Mouse (Mus musculus): ENCODE data around the gene Ramp1. TPM values are rescaled to one million over a fixed set of nuclear protein-coding genes. Genes with fewer than 3 reads are reported as not detected.

Ramp1 gene
- total and polyA plus RNA-seq, 2 experiments from 2014 or later, result 22.4 to 29.4 TPM

DNA sequence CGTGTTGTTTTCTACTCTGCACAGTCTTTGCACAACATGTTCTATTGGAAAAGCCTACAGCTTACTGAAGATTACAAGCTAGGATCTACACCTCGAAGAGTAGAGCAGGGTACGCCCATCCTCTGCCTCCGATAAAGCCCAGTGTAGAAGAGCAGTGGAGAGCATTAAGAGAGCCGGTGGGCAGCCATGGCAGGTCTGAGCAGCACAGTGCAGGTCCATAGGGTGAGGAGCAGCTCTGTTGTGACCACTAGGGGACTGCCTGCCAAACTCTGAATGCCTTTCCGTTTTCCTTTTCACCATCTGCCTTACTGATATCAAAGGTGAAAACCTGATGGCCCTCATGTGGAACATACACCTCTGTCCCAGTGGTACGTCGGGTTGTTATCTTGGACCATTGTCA is 72.3 kb downstream of the Ramp1 start:
- H3K9me3 ChIP-seq (ENCODE audit: low read length), result no peaks in the 10 kb centered on the region
- peak; percentile 46 for TF ChIP-seq CTCF (IDR thresholded peaks at IDR 0.05)
- no peaks in the 10 kb centered on the region for H3K27me3 ChIP-seq (ENCODE audit: insufficient read depth, low read length)
- DNase-seq (ENCODE audit: low spot score) (no peak), ATAC-seq (ENCODE audit: low FRiP score) (no peak)
- WGBS, result 67% methylated on average over 8 of the region's 8 CpGs
- peaks cover 14% of the 10 kb centered on the region for H3K4me1 ChIP-seq (ENCODE audit: insufficient read depth, low read length)
- peak overlapping the region; percentile 83; the same call in 1 of the 2 replicates for H3K4me2 ChIP-seq (ENCODE audit: low read depth, low read length, poor library complexity, severe bottlenecking)
- H3K4me3 ChIP-seq (ENCODE audit: low read depth, low read length), result no peak overlapping the region
- no peak overlapping the region for H3K27ac ChIP-seq (ENCODE audit: low read depth, low read length)
- peaks cover 2% of the 10 kb centered on the region; the same call in 1 of the 2 replicates for H3K36me3 ChIP-seq (ENCODE audit: insufficient read depth, low read length)
- no peak overlapping the region; the same call in 1 of the 2 replicates for H3K9ac ChIP-seq (replicated peaks; ENCODE audit: low read length, poor library complexity, severe bottlenecking)

DNA sequence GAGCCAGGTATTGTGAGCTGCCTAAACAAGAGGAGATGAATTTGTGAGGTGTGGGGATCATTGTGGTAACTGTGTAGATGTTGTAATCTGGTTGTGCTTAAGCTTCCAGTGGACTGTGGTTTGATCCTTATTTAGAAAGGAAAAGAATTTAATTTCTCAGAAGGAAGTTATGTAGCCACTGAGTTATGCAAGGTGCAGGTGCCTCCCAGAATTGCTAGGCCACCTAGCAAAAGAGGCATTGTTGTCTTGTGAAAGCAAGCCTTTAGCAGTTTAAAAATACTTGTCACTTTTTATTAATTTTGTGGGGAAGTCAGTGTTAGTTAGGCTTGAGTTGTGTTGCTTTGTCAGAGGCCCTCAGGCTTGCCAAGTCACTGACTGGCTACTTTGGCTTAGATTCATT is 78.3 kb downstream of the Ramp1 start:
- no peak for TF ChIP-seq CTCF (IDR thresholded peaks at IDR 0.05)
- ATAC-seq (ENCODE audit: low FRiP score), result no peak
- H3K9me3 ChIP-seq (ENCODE audit: low read length), result no peaks in the 10 kb centered on the region

DNA sequence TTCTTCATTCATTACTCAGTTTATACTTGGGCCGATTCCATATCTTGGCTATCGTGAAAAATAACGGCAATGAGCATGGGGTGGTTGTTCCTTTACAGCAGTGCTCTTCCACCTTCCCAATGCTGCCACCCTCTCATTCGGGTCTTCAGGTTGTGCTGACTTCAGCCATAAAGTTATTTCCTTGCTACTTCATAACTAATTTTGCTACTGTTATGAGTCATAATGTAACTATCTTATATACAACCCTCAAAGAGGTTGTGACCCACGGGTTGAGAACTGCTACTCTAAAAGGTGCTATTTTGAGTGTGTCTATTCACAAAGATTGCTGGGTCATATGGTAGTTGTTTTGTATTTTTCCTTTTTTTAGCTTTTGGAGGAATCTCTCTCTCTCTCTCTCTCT is 80.2 kb downstream of the Ramp1 start:
- H3K27me3 ChIP-seq (ENCODE audit: insufficient read depth, low read length), result no peaks in the 10 kb centered on the region
- no peak overlapping the region for H3K27ac ChIP-seq (ENCODE audit: low read depth, low read length)
- H3K4me3 ChIP-seq (ENCODE audit: low read depth, low read length), result no peak overlapping the region
- no peaks in the 10 kb centered on the region for H3K9me3 ChIP-seq (ENCODE audit: low read length)
- TF ChIP-seq CTCF (IDR thresholded peaks at IDR 0.05), result no peak
- H3K4me1 ChIP-seq (ENCODE audit: insufficient read depth, low read length), result no peaks in the 10 kb centered on the region
- H3K36me3 ChIP-seq (ENCODE audit: insufficient read depth, low read length), result peaks cover 3% of the 10 kb centered on the region; the same call in 1 of the 2 replicates
- no peak overlapping the region for H3K4me2 ChIP-seq (ENCODE audit: low read depth, low read length, poor library complexity, severe bottlenecking)
- DNase-seq (ENCODE audit: low spot score) (no peak), ATAC-seq (ENCODE audit: low FRiP score) (no peak)
- H3K9ac ChIP-seq (replicated peaks; ENCODE audit: low read length, poor library complexity, severe bottlenecking), result no peak overlapping the region
- 94% methylated on average over 5 of the region's 5 CpGs for WGBS

More for the DNA sequence above, 78.3 kb downstream of the Ramp1 start:
- no peak for DNase-seq (ENCODE audit: low spot score)
- Histone ChIP-seq H3K4me2 (ENCODE audit: low read depth, low read length, poor library complexity, severe bottlenecking) (no peak overlapping the region), H3K4me3 (ENCODE audit: low read depth, low read length) (no peak overlapping the region), H3K27ac (ENCODE audit: low read depth, low read length) (no peak overlapping the region), H3K27me3 (ENCODE audit: insufficient read depth, low read length) (no peaks in the 10 kb centered on the region), H3K36me3 (ENCODE audit: insufficient read depth, low read length) (peaks cover 6% of the 10 kb centered on the region; the same call in 1 of the 2 replicates), H3K4me1 (ENCODE audit: insufficient read depth, low read length) (no peaks in the 10 kb centered on the region), H3K9ac (replicated peaks; ENCODE audit: low read length, poor library complexity, severe bottlenecking) (no peak overlapping the region)

DNA sequence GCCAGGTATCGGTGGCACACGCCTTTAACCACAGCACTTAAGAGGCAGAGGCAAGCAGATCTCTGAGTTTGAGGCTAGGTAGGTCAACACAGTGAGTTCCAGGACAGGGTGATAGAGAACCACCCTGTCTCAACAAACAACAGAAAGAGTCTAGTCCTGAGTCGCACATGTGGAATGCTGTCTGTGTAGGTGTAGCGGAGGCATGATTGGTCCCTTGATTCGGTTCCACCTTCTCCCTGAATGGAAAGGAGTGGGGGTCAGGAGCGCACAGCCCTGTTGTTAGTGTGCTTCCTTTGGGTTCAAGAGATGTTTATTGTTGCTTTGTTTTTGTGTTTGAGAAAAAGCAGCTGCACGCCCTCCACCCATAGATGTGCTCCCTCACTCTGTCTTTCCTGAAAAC is 82.9 kb downstream of the Ramp1 start:
- H3K4me3 ChIP-seq (ENCODE audit: low read depth, low read length), result no peak overlapping the region
- peaks cover 21% of the 10 kb centered on the region; the same call in 1 of the 2 replicates for H3K36me3 ChIP-seq (ENCODE audit: insufficient read depth, low read length)
- ATAC-seq (ENCODE audit: low FRiP score) (no peak), DNase-seq (ENCODE audit: low spot score) (no peak)
- H3K4me2 ChIP-seq (ENCODE audit: low read depth, low read length, poor library complexity, severe bottlenecking), result no peak overlapping the region
- no peaks in the 10 kb centered on the region for H3K4me1 ChIP-seq (ENCODE audit: insufficient read depth, low read length)
- TF ChIP-seq CTCF (IDR thresholded peaks at IDR 0.05), result no peak
- H3K9me3 ChIP-seq (ENCODE audit: low read length), result no peaks in the 10 kb centered on the region
- WGBS, result 96% methylated on average over 7 of the region's 7 CpGs
- H3K9ac ChIP-seq (replicated peaks; ENCODE audit: low read length, poor library complexity, severe bottlenecking), result no peak overlapping the region
- no peaks in the 10 kb centered on the region for H3K27me3 ChIP-seq (ENCODE audit: insufficient read depth, low read length)
- H3K27ac ChIP-seq (ENCODE audit: low read depth, low read length), result no peak overlapping the region

DNA sequence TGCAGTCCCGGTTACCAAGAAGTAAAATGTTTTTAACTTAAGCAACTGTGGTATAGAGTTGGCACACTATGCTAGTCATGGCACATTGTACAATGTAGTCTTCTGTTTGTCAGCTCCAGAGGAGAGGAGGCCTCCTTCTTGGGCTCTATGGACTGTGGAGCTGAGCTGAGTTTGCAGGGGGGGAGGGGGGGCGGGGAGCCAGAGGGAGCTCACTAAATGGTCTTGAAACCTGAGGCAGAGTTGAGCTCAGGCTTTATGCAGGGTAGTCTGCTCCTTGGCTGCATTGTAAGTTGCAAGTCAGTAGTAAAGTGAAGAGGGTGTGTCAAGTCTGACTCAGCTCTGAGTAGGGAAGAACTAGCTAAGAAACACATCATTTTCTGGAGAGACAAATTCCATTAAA is 92.6 kb downstream of the Ramp1 start:
- Histone ChIP-seq H3K9ac (replicated peaks; ENCODE audit: low read length, poor library complexity, severe bottlenecking) (no peak overlapping the region), H3K4me3 (ENCODE audit: low read depth, low read length) (no peak overlapping the region), H3K4me2 (ENCODE audit: low read depth, low read length, poor library complexity, severe bottlenecking) (no peak overlapping the region), H3K36me3 (ENCODE audit: insufficient read depth, low read length) (peaks cover 17% of the 10 kb centered on the region), H3K9me3 (ENCODE audit: low read length) (no peaks in the 10 kb centered on the region), H3K27ac (ENCODE audit: low read depth, low read length) (no peak overlapping the region), H3K27me3 (ENCODE audit: insufficient read depth, low read length) (no peaks in the 10 kb centered on the region), H3K4me1 (ENCODE audit: insufficient read depth, low read length) (no peaks in the 10 kb centered on the region)
- 82% methylated on average over 2 of the region's 2 CpGs for WGBS
- ATAC-seq (ENCODE audit: low FRiP score), result no peak
- TF ChIP-seq CTCF (IDR thresholded peaks at IDR 0.05), result no peak
- DNase-seq (ENCODE audit: low spot score), result no peak

Other genes with a start within 250 kb of the Ramp1 start
- not detected in 2 replicates for gene Prlh, start 226.7 kb upstream of the Ramp1 start, total RNA-seq (2014; rRNA removed)
- not detected in 2 replicates for gene Prlh, start 226.7 kb upstream of the Ramp1 start, polyA plus RNA-seq (2015; fragmentation: Nextera tagmentation; extraction: Ambion mirVana)
- not detected in 2 replicates for gene Rab17, start 210.2 kb upstream of the Ramp1 start, total RNA-seq (2014; rRNA removed)
- 0.26 and 0.37 TPM in 2 replicates for gene Rab17, start 210.2 kb upstream of the Ramp1 start, polyA plus RNA-seq (2015; fragmentation: Nextera tagmentation; extraction: Ambion mirVana)
- gene Lrrfip1, start 181.1 kb upstream of the Ramp1 start, total RNA-seq (2014; rRNA removed), result 26.7 and 34.2 TPM in 2 replicates
- 41.4 and 48.9 TPM in 2 replicates for gene Lrrfip1, start 181.1 kb upstream of the Ramp1 start, polyA plus RNA-seq (2015; fragmentation: Nextera tagmentation; extraction: Ambion mirVana)
- 0.19 TPM in 1 of 2 replicates, not detected in the other for gene Rbm44, start 34.7 kb upstream of the Ramp1 start, total RNA-seq (2014; rRNA removed)
- gene Rbm44, start 34.7 kb upstream of the Ramp1 start, polyA plus RNA-seq (2015; fragmentation: Nextera tagmentation; extraction: Ambion mirVana), result 0.11 and 0.48 TPM in 2 replicates
- 34.3 and 42.5 TPM in 2 replicates for gene Ube2f, start 70.5 kb downstream of the Ramp1 start, total RNA-seq (2014; rRNA removed)
- gene Ube2f, start 70.5 kb downstream of the Ramp1 start, polyA plus RNA-seq (2015; fragmentation: Nextera tagmentation; extraction: Ambion mirVana), result 41.2 and 44.8 TPM in 2 replicates
- 10.6 and 11.3 TPM in 2 replicates for gene Scly, start 118.5 kb downstream of the Ramp1 start, total RNA-seq (2014; rRNA removed)
- 10.3 and 10.7 TPM in 2 replicates for gene Scly, start 118.5 kb downstream of the Ramp1 start, polyA plus RNA-seq (2015; fragmentation: Nextera tagmentation; extraction: Ambion mirVana)
- gene Espnl, start 142.3 kb downstream of the Ramp1 start, total RNA-seq (2014; rRNA removed), result 0.19 and 0.27 TPM in 2 replicates
- 0.23 TPM in 2 replicates for gene Espnl, start 142.3 kb downstream of the Ramp1 start, polyA plus RNA-seq (2015; fragmentation: Nextera tagmentation; extraction: Ambion mirVana)
- gene Klhl30, start 171.2 kb downstream of the Ramp1 start, total RNA-seq (2014; rRNA removed), result 0.09 and 0.16 TPM in 2 replicates
- gene Klhl30, start 171.2 kb downstream of the Ramp1 start, polyA plus RNA-seq (2015; fragmentation: Nextera tagmentation; extraction: Ambion mirVana), result 0.10 TPM in 1 of 2 replicates, not detected in the other
- 0.11 TPM in 1 of 2 replicates, not detected in the other for gene Erfe, start 186.6 kb downstream of the Ramp1 start, total RNA-seq (2014; rRNA removed)
- 0.31 and 0.45 TPM in 2 replicates for gene Erfe, start 186.6 kb downstream of the Ramp1 start, polyA plus RNA-seq (2015; fragmentation: Nextera tagmentation; extraction: Ambion mirVana)
- gene Ilkap, start 219.0 kb downstream of the Ramp1 start, total RNA-seq (2014; rRNA removed), result 58.5 and 97.5 TPM in 2 replicates
- 114 and 116 TPM in 2 replicates for gene Ilkap, start 219.0 kb downstream of the Ramp1 start, polyA plus RNA-seq (2015; fragmentation: Nextera tagmentation; extraction: Ambion mirVana)
- gene Hes6, start 234.2 kb downstream of the Ramp1 start, total RNA-seq (2014; rRNA removed), result 105 and 119 TPM in 2 replicates
- 111 and 113 TPM in 2 replicates for gene Hes6, start 234.2 kb downstream of the Ramp1 start, polyA plus RNA-seq (2015; fragmentation: Nextera tagmentation; extraction: Ambion mirVana)

Data from midbrain, postnatal 0 days (tissue).